Mouse (Mus musculus) thymus, adult 2 months (tissue): Measurements from ENCODE around the gene Gimap3.

Experiments
- CTCF ChIP-seq: fragments of 200-500 bp; IDR thresholded peaks from 2 replicates; pipeline ENCODE4 v1.5.1; 2012; ENCODE audit warnings: mild to moderate bottlenecking, control low read depth, low read length, moderate library complexity, borderline replicate concordance; ENCODE audit not compliant: control insufficient read depth, poor library complexity, insufficient read depth; ENCODE audit errors: extremely low read depth
- POLR2A ChIP-seq: fragments of 200-500 bp; IDR thresholded peaks from 2 replicates; pipeline ENCODE4 v1.6.1; 2012; ENCODE audit warnings: mild to moderate bottlenecking, low read length, control low read depth, moderate library complexity; ENCODE audit not compliant: control insufficient read depth, poor library complexity, insufficient read depth; ENCODE audit errors: extremely low read depth

GRCm38 (mm10) chr6:48804346-48804745 lies 33.7 kb upstream of the Gimap3 start:
- no peak for TF ChIP-seq CTCF
- TF ChIP-seq POLR2A, result no peak
